Mouse (Mus musculus) common myeloid progenitor, adult 5-6 weeks (primary cell): ENCODE measurements at regions not wholly inside any gene's neighbourhood (a gene's known extent, or its start where the extent isn't known, plus 50 kb on each side); places are given as distances from the start of the nearest gene placed in this dataset.

Experiments
- ATAC-seq: replicated peaks from 2 replicates; pipeline ENCODE4 v1.8.0; 2016; ENCODE audit warnings: low read depth, mild to moderate bottlenecking, moderate TSS enrichment, inconsistent platforms; ENCODE audit not compliant: poor library complexity, severe bottlenecking

- ATAC-seq = no peak
Measured at GRCm38 (mm10) chr12:15585845-15586244, 230.9 kb downstream of the Trib2 start.

- ATAC-seq = no peak
Measured at GRCm38 (mm10) chr12:15584721-15585120, 232.0 kb downstream of the Trib2 start.

GRCm38 (mm10) chr12:15566785-15567109 is 250.0 kb downstream of the Trib2 start:
- ATAC-seq = no peak

- no peak for ATAC-seq
Measured at GRCm38 (mm10) chr12:15565941-15566784, 250.6 kb downstream of the Trib2 start.

GRCm38 (mm10) chr12:15562826-15563225 is 253.9 kb downstream of the Trib2 start:
- no peak for ATAC-seq

- no peak for ATAC-seq
Measured at GRCm38 (mm10) chr12:15555471-15555870, 261.3 kb downstream of the Trib2 start.

GRCm38 (mm10) chr12:15553681-15554007 is 263.1 kb downstream of the Trib2 start:
- ATAC-seq = no peak

GRCm38 (mm10) chr12:15552979-15553680 is 263.6 kb downstream of the Trib2 start:
- no peak for ATAC-seq

- ATAC-seq = no peak
Measured at GRCm38 (mm10) chr12:15552210-15552609, 264.5 kb downstream of the Trib2 start.

- no peak for ATAC-seq
Measured at GRCm38 (mm10) chr12:15551281-15551900, 265.3 kb downstream of the Trib2 start.

GRCm38 (mm10) chr12:15544351-15544750 is 272.4 kb downstream of the Trib2 start:
- no peak for ATAC-seq

GRCm38 (mm10) chr12:15542486-15542885 is 274.2 kb downstream of the Trib2 start:
- no peak for ATAC-seq

- ATAC-seq = no peak
Measured at GRCm38 (mm10) chr12:15536852-15537368, 279.8 kb downstream of the Trib2 start.

- ATAC-seq = no peak
Measured at GRCm38 (mm10) chr12:15536247-15536646, 280.5 kb downstream of the Trib2 start.

- peak; percentile 93 for ATAC-seq
Measured at GRCm38 (mm10) chr12:15535822-15536221, 280.9 kb downstream of the Trib2 start.

- peak; percentile 69; the same call in 1 of the 2 replicates for ATAC-seq
Measured at GRCm38 (mm10) chr12:15520783-15521407, 295.8 kb downstream of the Trib2 start.

- no peak for ATAC-seq
Measured at GRCm38 (mm10) chr12:15511994-15512393, 304.7 kb downstream of the Trib2 start.

- ATAC-seq = no peak
Measured at GRCm38 (mm10) chr12:15507576-15507975, 309.1 kb downstream of the Trib2 start.

GRCm38 (mm10) chr12:15493640-15494039 is 323.1 kb downstream of the Trib2 start:
- no peak for ATAC-seq

- ATAC-seq = no peak
Measured at GRCm38 (mm10) chr12:15472741-15473140, 344.0 kb downstream of the Trib2 start.

- ATAC-seq = no peak
Measured at GRCm38 (mm10) chr12:15459429-15459828, 357.3 kb downstream of the Trib2 start.
